Mouse (Mus musculus) adrenal gland (tissue): ENCODE data around the gene Stat5a.

Experiments
- intact Hi-C: fragments of 180-260 bp; cut with DNase I; formaldehyde crosslinking; loops from one replicate; pipeline ENCODE4 v1.15.1; 2025

Stat5a gene

GRCm38 (mm10) chr11:100931254-100931921 lies 72.2 kb downstream of the Stat5a start:
- intact Hi-C loops = no loop called here
